Mouse (Mus musculus) embryo, embryonic 11.5 days (tissue): ENCODE data around the gene Furin.

ENCODE experiments used
- DNase-seq: peaks from one replicate; pipeline ENCODE4 v3.0.0-alpha.2; 2012; ENCODE audit warnings: low read depth, low spot score

Furin gene

GRCm38 (mm10) chr7:80405188-80405695 lies at the start of gene Furin:
Gene Furin, minus strand, starts transcription at chr7:80405436.
- no peak for DNase-seq

- no peak for DNase-seq
Observed at GRCm38 (mm10) chr7:80454786-80455185, 49.5 kb upstream of the Furin start.

- DNase-seq, result no peak
Observed at GRCm38 (mm10) chr7:80453997-80454396, 48.8 kb upstream of the Furin start.

GRCm38 (mm10) chr7:80453121-80453520 lies 47.9 kb upstream of the Furin start:
- DNase-seq, result no peak

- DNase-seq, result no peak
Observed at GRCm38 (mm10) chr7:80452241-80452640, 47.0 kb upstream of the Furin start.

GRCm38 (mm10) chr7:80451550-80452232 lies 46.5 kb upstream of the Furin start:
- DNase-seq, result no peak

GRCm38 (mm10) chr7:80450354-80450753 lies 45.1 kb upstream of the Furin start:
- no peak for DNase-seq

- no peak for DNase-seq
Observed at GRCm38 (mm10) chr7:80449620-80450091, 44.4 kb upstream of the Furin start.

GRCm38 (mm10) chr7:80447336-80447735 lies 42.1 kb upstream of the Furin start:
- DNase-seq, result no peak

- DNase-seq, result no peak
Observed at GRCm38 (mm10) chr7:80446221-80446878, 41.1 kb upstream of the Furin start.

- DNase-seq, result peak; percentile 36
Observed at GRCm38 (mm10) chr7:80445492-80445891, 40.3 kb upstream of the Furin start.

GRCm38 (mm10) chr7:80444401-80445249 lies 39.4 kb upstream of the Furin start:
- DNase-seq, result no peak

GRCm38 (mm10) chr7:80443124-80443523 lies 37.9 kb upstream of the Furin start:
- no peak for DNase-seq

GRCm38 (mm10) chr7:80441986-80442904 lies 37.0 kb upstream of the Furin start:
- DNase-seq, result no peak

GRCm38 (mm10) chr7:80440685-80441084 lies 35.4 kb upstream of the Furin start:
- no peak for DNase-seq

GRCm38 (mm10) chr7:80439789-80440488 lies 34.7 kb upstream of the Furin start:
- no peak for DNase-seq

GRCm38 (mm10) chr7:80439032-80439760 lies 34.0 kb upstream of the Furin start:
- DNase-seq, result no peak

GRCm38 (mm10) chr7:80436571-80436970 lies 31.3 kb upstream of the Furin start:
- DNase-seq, result no peak

GRCm38 (mm10) chr7:80435594-80435993 lies 30.4 kb upstream of the Furin start:
- DNase-seq, result no peak

GRCm38 (mm10) chr7:80429661-80430060 lies 24.4 kb upstream of the Furin start:
- DNase-seq, result no peak
